In the genomic region with DNA sequence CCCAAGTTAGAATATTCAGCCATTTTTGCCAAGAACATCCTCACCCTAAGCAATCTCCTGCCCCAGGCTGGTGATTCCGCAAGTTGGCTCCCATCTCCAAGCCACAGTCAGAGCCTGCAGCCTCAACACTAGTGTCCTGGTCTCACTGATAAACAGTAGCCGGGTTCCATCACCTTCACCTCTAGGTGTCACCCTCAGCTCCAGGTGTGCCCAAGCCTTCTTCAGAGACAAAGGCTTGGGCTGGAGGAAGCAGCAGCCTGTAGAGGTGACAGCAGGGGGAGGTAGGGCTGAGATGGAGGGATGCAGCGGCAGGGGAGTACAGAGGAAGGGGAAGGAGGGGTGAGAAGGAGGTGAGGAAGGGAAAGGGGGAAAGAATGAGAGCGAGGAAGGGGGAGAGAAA, we compare ENCODE assay signal across 11 mouse cellular contexts.
DNase-seq lines count a peak whose midpoint lies in the region; TF ChIP-seq lines count a peak whose summit lies in the region.
"Had no signal": no experiment of that assay in that cellular context is flagged by ENCODE, and none has a peak within 500 bp of the region (broad histone marks: within the 10 kb centered on the region; RNA-seq: fewer than 3 reads in every experiment).

No protein-coding gene starts in this region.

- no peak overlapping the region for H3K9ac ChIP-seq in CH12.LX (ENCODE audit: insufficient read depth, low read depth)
- H3K9ac ChIP-seq: embryonic facial prominence, embryonic 13.5 days; stomach, embryonic 15.5 days had no signal

- H3K4me1 ChIP-seq in CH12.LX (ENCODE audit: control insufficient read depth in 1 of 2, insufficient read depth in 2 of 2) = peaks cover 44 to 64% of the 10 kb centered on the region in 2 experiments
- H3K4me1 ChIP-seq in cortical plate, adult 2 months (ENCODE audit: control insufficient read depth, insufficient read depth, low read length) = peaks cover 3% of the 10 kb centered on the region

- TF ChIP-seq CTCF in gastrocnemius, adult 2 months (IDR thresholded peaks at IDR 0.05) = peak; percentile 45
- peak in 1 of 2 experiments; percentile 94; a peak in 2 of 4 replicates for TF ChIP-seq CTCF in CH12.LX (conservative IDR thresholded peaks at IDR 0.05 in 1 of 2, IDR thresholded peaks at IDR 0.05 in 1 of 2; ENCODE audit: low read depth in 2 of 2, low read length in 2 of 2)
- TF ChIP-seq CTCF in cortical plate, adult 2 months (IDR thresholded peaks at IDR 0.05; ENCODE audit: extremely low read depth, insufficient read depth, low read length) = peak; percentile 17; the same call in 1 of the 2 replicates

- no peaks in the 10 kb centered on the region for H3K36me3 ChIP-seq in CH12.LX (replicated peaks in 1 of 2; ENCODE audit: control insufficient read depth in 1 of 2, insufficient read depth in 1 of 2, low read length in 1 of 2)
- H3K36me3 ChIP-seq: embryonic facial prominence, embryonic 13.5 days; stomach, embryonic 15.5 days had no signal

- no peak for TF ChIP-seq EP300 in CH12.LX (IDR thresholded peaks at IDR 0.05; ENCODE audit: low read length)

- H3K4me2 ChIP-seq in CH12.LX (ENCODE audit: insufficient read depth, low read depth, poor library complexity, severe bottlenecking) = no peak overlapping the region
- H3K4me2 ChIP-seq: embryonic facial prominence, embryonic 13.5 days; stomach, embryonic 15.5 days had no signal

- no peak overlapping the region for H3K4me3 ChIP-seq in gastrocnemius, adult 2 months
- no peak overlapping the region for H3K4me3 ChIP-seq in CH12.LX (replicated peaks in 1 of 3; ENCODE audit: low read depth in 2 of 3, low read length in 2 of 3, poor library complexity in 1 of 3)
- H3K4me3 ChIP-seq in cortical plate, adult 2 months (ENCODE audit: insufficient read depth, low read length) = no peak overlapping the region
- H3K4me3 ChIP-seq: embryonic facial prominence, embryonic 13.5 days; megakaryocyte, embryonic 14.5 days; stomach, embryonic 15.5 days had no signal

- DNase-seq in gastrocnemius, adult 2 months = no peak
- DNase-seq in gastrocnemius, postnatal 4 days (ENCODE audit: low spot score in 2 of 2) = no peak
- peak; percentile 57 for DNase-seq in CH12.LX (ENCODE audit: extremely low read depth)
- peak; percentile 14 for DNase-seq in lung, postnatal 14 days
- DNase-seq in right cerebral cortex, postnatal 10 days (ENCODE audit: low spot score in 2 of 2) = no peak
- no peak for DNase-seq in gastrocnemius, postnatal 25 days
- DNase-seq in layer of hippocampus, adult 9-10 months (ENCODE audit: low spot score) = no peak

- no peaks in the 10 kb centered on the region for H3K79me2 ChIP-seq in CH12.LX (replicated peaks; ENCODE audit: control insufficient read depth, extremely low read depth, insufficient read depth, poor library complexity, severe bottlenecking)

- intact Hi-C loops in gastrocnemius, adult 2 months (cut with DNase I) = loop anchor here (5.0 kb wide), 1 partner anchor 230 kb away; no protein-coding TSS in a partner anchor

- in situ Hi-C loops in CH12.LX (cut with MboI; ENCODE audit: low pct_ligation_motif_present, low pct_unique_long_range_greater_than_20kb, low sequenced_read_pairs) = loop anchor here (5.0 kb wide), 1 partner anchor 80 kb away; no protein-coding TSS in a partner anchor

- no peak for TF ChIP-seq POLR2A in CH12.LX (IDR thresholded peaks at IDR 0.05; ENCODE audit: low read depth, low read length)
- TF ChIP-seq POLR2A in cortical plate, adult 2 months (IDR thresholded peaks at IDR 0.05; ENCODE audit: extremely low read depth, insufficient read depth, low read length) = no peak

- no peak overlapping the region for H3K27ac ChIP-seq in gastrocnemius, adult 2 months
- H3K27ac ChIP-seq in CH12.LX (ENCODE audit: insufficient read depth, low read depth) = no peak overlapping the region
- H3K27ac ChIP-seq in cortical plate, adult 2 months (ENCODE audit: insufficient read depth, low read length) = no peak overlapping the region
- H3K27ac ChIP-seq: embryonic facial prominence, embryonic 13.5 days; stomach, embryonic 15.5 days had no signal

- H3K9me3 ChIP-seq in CH12.LX (replicated peaks; ENCODE audit: low read length) = no peaks in the 10 kb centered on the region
- H3K9me3 ChIP-seq: stomach, embryonic 15.5 days had no signal

- peak; percentile 88 for TF ChIP-seq RAD21 in CH12.LX (IDR thresholded peaks at IDR 0.05; ENCODE audit: low read depth, low read length)

- dilution Hi-C loops in CH12.LX (cut with MboI; ENCODE audit: extremely low pct_ligation_motif_present, extremely low pct_unique_long_range_greater_than_20kb, low sequenced_read_pairs) = no loop called here

- no peaks in the 10 kb centered on the region for H3K27me3 ChIP-seq in CH12.LX (replicated peaks)

TF ChIP-seq in CH12.LX, 34 proteins besides CTCF, POLR2A, EP300 and RAD21:
- peak; percentile 94 for TF ChIP-seq SMC3 (IDR thresholded peaks at IDR 0.05; ENCODE audit: low read depth, low read length)
- peak; percentile 58 for TF ChIP-seq ZC3H11A (IDR thresholded peaks at IDR 0.05; ENCODE audit: low read depth, low read length)
- TF ChIP-seq CHD2 (IDR thresholded peaks at IDR 0.05; ENCODE audit: low read length) = no peak
- no peak for TF ChIP-seq E2F4 (IDR thresholded peaks at IDR 0.05; ENCODE audit: insufficient replicate concordance, low read depth, low read length)
- no peak for TF ChIP-seq ETS1 (conservative IDR thresholded peaks at IDR 0.05; ENCODE audit: low read depth, low read length)
- TF ChIP-seq UBTF (IDR thresholded peaks at IDR 0.05; ENCODE audit: low read depth, low read length) = no peak
- peak; percentile 35; the same call in 1 of the 2 replicates for TF ChIP-seq IRF4 (IDR thresholded peaks at IDR 0.05; ENCODE audit: low read depth, low read length)
- no peak for TF ChIP-seq MAZ (IDR thresholded peaks at IDR 0.05; ENCODE audit: low read depth, low read length)
- no peak for TF ChIP-seq HCFC1 (IDR thresholded peaks at IDR 0.05; ENCODE audit: low read depth, low read length)
- TF ChIP-seq JUND (conservative IDR thresholded peaks at IDR 0.05; ENCODE audit: low read depth, low read length) = no peak
- 0 out of 2 replicates have a peak, but pooled peaks have one; percentile 41 for TF ChIP-seq MEF2A (IDR thresholded peaks at IDR 0.05; ENCODE audit: borderline replicate concordance, low read depth, low read length)

Comparison
In these comparisons a context has a peak if more than half of its experiments do, and no peak if none do; other contexts are left out.
1. DNase-seq: peak in CH12.LX (single experiment) and lung, postnatal 14 days (single experiment); none in gastrocnemius, adult 2 months (single experiment), gastrocnemius, postnatal 4 days (0 of 2), right cerebral cortex, postnatal 10 days (0 of 2), gastrocnemius, postnatal 25 days (single experiment) and layer of hippocampus, adult 9-10 months (single experiment).